21 mouse cellular contexts compared by ENCODE assay signal in genomic region chr10:84592745-84593144, GRCm38 (mm10). TPM values are rescaled to one million over a fixed set of nuclear protein-coding genes. Genes with fewer than 3 reads are reported as not detected.
DNase-seq lines count a peak whose midpoint lies in the region; TF ChIP-seq lines count a peak whose summit lies in the region.
"Had no signal": no experiment of that assay in that cellular context is flagged by ENCODE, and none has a peak within 500 bp of the region (broad histone marks: within the 10 kb centered on the region; RNA-seq: fewer than 3 reads in every experiment).

No protein-coding gene starts in this region.

- DNase-seq in heart, adult 2 months: no peak
- no peak for DNase-seq in heart, postnatal 10 days
- DNase-seq in 3T3-L1 (ENCODE audit: low read depth, low spot score): peak; percentile 34
- DNase-seq in R1 (ENCODE audit: low read depth, low spot score): peak; percentile 20
- DNase-seq in lung, postnatal 36 days: peak; percentile 46
- DNase-seq in gastrocnemius, adult 18-20 months (ENCODE audit: low spot score): no peak
- no peak for DNase-seq in kidney, adult 18-20 months
- DNase-seq: adrenal gland, postnatal 10 days; cerebellum, adult 11 months; cerebellum, adult 8-10 months; cerebellum, postnatal 14 days; embryo, embryonic 11 days; gastrocnemius, adult 2 months; gastrocnemius, postnatal 25 days had no signal

- no peak for TF ChIP-seq POLR2A in heart, adult 2 months (IDR thresholded peaks at IDR 0.05; ENCODE audit: insufficient read depth, low read depth, low read length)

- H3K4me1 ChIP-seq in heart, adult 2 months (ENCODE audit: control insufficient read depth, insufficient read depth, low read length): peaks cover 9% of the 10 kb centered on the region
- H3K4me1 ChIP-seq: embryonic facial prominence, embryonic 15.5 days; forebrain, embryonic 15.5 days; hindbrain, embryonic 10.5 days had no signal

- H3K27me3 ChIP-seq in heart, adult 2 months (ENCODE audit: control insufficient read depth, insufficient read depth, low read length): no peaks in the 10 kb centered on the region
- H3K27me3 ChIP-seq: CH12.LX; embryonic facial prominence, embryonic 15.5 days; forebrain, embryonic 15.5 days; heart, embryonic 15.5 days had no signal

- H3K27ac ChIP-seq in heart, adult 2 months: peak overlapping the region; percentile 58; the same call in 1 of the 2 replicates
- H3K27ac ChIP-seq: embryonic facial prominence, embryonic 15.5 days; forebrain, embryonic 15.5 days; gastrocnemius, adult 2 months; heart, embryonic 15.5 days; hindbrain, embryonic 10.5 days; hindbrain, embryonic 14.5 days had no signal

- no peak overlapping the region for H3K9ac ChIP-seq in heart, adult 2 months (ENCODE audit: low read depth, low read length)
- H3K9ac ChIP-seq: embryonic facial prominence, embryonic 15.5 days; forebrain, embryonic 15.5 days; heart, embryonic 15.5 days; hindbrain, embryonic 14.5 days had no signal

- intact Hi-C loops in heart, adult 2 months (cut with DNase I): no loop called here
- intact Hi-C loops in heart, postnatal 10 days (cut with DNase I): no loop called here

- TF ChIP-seq CTCF in heart, adult 2 months (IDR thresholded peaks at IDR 0.05): no peak

- 67% methylated on average over 3 of the region's 3 CpGs for WGBS in heart, adult 2 months

- no peak for TF ChIP-seq EP300 in heart, adult 2 months (IDR thresholded peaks at IDR 0.05; ENCODE audit: insufficient read depth, low read depth, low read length)

- no peaks in the 10 kb centered on the region; the same call in none of the 2 replicates for H3K79me2 ChIP-seq in heart, adult 2 months (replicated peaks; ENCODE audit: control insufficient read depth, insufficient read depth, low read length)

- no peak overlapping the region for H3K4me3 ChIP-seq in heart, adult 2 months
- H3K4me3 ChIP-seq: embryonic facial prominence, embryonic 15.5 days; erythroblast, embryonic 14.5 days; forebrain, embryonic 15.5 days; gastrocnemius, adult 2 months; heart, embryonic 15.5 days; hindbrain, embryonic 10.5 days had no signal

- H3K36me3 ChIP-seq in heart, adult 2 months (ENCODE audit: control insufficient read depth, insufficient read depth, low read length): peaks cover 73% of the 10 kb centered on the region
- H3K36me3 ChIP-seq: hindbrain, embryonic 10.5 days had no signal

RNA-seq across cellular contexts. Expression of gene Tcp11l2, which starts 16.3 kb away (rescaled TPM):
- 100 to 1,000 TPM; 118 to 157 TPM for total RNA-seq in heart, adult 2 months (2021)
- 129 and 204 TPM in 2 replicates for polyA plus RNA-seq in heart, adult 2 months (2012; rRNA removed)
- total RNA-seq in heart, postnatal 10 days (2021): 10 to 100 TPM; 74.1 to 78.3 TPM
- 10 to 100 TPM; 35.9 to 52.2 TPM for total RNA-seq in gastrocnemius, adult 18-20 months (2021)

RNA-seq across cellular contexts. Expression of gene Polr3b, which starts 29.3 kb away (rescaled TPM):
- total RNA-seq in heart, adult 2 months (2021): 10 to 100 TPM in 1 of 2 experiments, 1 to 10 TPM in 1; 8.9 to 10.9 TPM
- polyA plus RNA-seq in heart, adult 2 months (2012; rRNA removed): 3.0 and 5.1 TPM in 2 replicates
- 10 to 100 TPM; 11.0 to 12.7 TPM for total RNA-seq in heart, postnatal 10 days (2021)
- 1 to 10 TPM; 8.8 to 10.0 TPM for total RNA-seq in gastrocnemius, adult 18-20 months (2021)

RNA-seq across cellular contexts. Expression of gene Ckap4, which starts 58.9 kb away (rescaled TPM):
- 10 to 100 TPM; 29.9 to 31.4 TPM for total RNA-seq in heart, adult 2 months (2021)
- 17.2 and 20.9 TPM in 2 replicates for polyA plus RNA-seq in heart, adult 2 months (2012; rRNA removed)
- 10 to 100 TPM; 74.8 to 86.4 TPM for total RNA-seq in heart, postnatal 10 days (2021)
- 1 to 10 TPM; 5.7 to 8.4 TPM for total RNA-seq in gastrocnemius, adult 18-20 months (2021)

Comparison
In these comparisons a context has a peak if more than half of its experiments do, and no peak if none do; other contexts are left out.
1. DNase-seq: peak in 3T3-L1 (single experiment), R1 (single experiment) and lung, postnatal 36 days (single experiment); none in heart, adult 2 months (0 of 2), heart, postnatal 10 days (0 of 2), gastrocnemius, adult 18-20 months (single experiment) and kidney, adult 18-20 months (single experiment).